Mouse (Mus musculus) intestine, embryonic 15.5 days (tissue): ENCODE measurements around the gene Zdhhc6. TPM values are rescaled to one million over a fixed set of nuclear protein-coding genes. Genes with fewer than 3 reads are reported as not detected.

Experiments
- ATAC-seq: fragments of 200-750 bp; cut with Nextera tagmentation; 2 replicates; pipeline ENCODE4 v1.8.0; 2017; ENCODE audit warnings: moderate TSS enrichment, moderate library complexity
- H3K27ac ChIP-seq: fragments of 300-500 bp; sonication (generic); 2 replicates; pipeline ENCODE4 v1.5.1; 2015; ENCODE audit warnings: mild to moderate bottlenecking, inconsistent platforms
- H3K27me3 ChIP-seq: fragments of 300-500 bp; sonication (generic); replicated peaks from 2 replicates; pipeline ENCODE4 v1.6.1; 2015; ENCODE audit warnings: inconsistent platforms
- H3K36me3 ChIP-seq: fragments of 300-500 bp; sonication (generic); 2 replicates; pipeline ENCODE4 v1.6.1; 2015; ENCODE audit warnings: inconsistent platforms
- H3K4me1 ChIP-seq: fragments of 300-500 bp; sonication (generic); replicated peaks from 2 replicates; pipeline ENCODE4 v1.6.1; 2015; ENCODE audit warnings: inconsistent platforms
- H3K4me2 ChIP-seq: fragments of 300-500 bp; sonication (generic); replicated peaks from 2 replicates; pipeline ENCODE4 v1.6.1; 2015; ENCODE audit warnings: mild to moderate bottlenecking, inconsistent platforms
- H3K4me3 ChIP-seq: fragments of 300-500 bp; sonication (generic); replicated peaks from 2 replicates; pipeline ENCODE4 v1.5.1; 2015; ENCODE audit warnings: inconsistent platforms
- H3K9ac ChIP-seq: fragments of 300-500 bp; sonication (generic); 2 replicates; pipeline ENCODE4 v1.6.1; 2015; ENCODE audit warnings: inconsistent platforms
- H3K9me3 ChIP-seq: fragments of 300-500 bp; sonication (generic); 2 replicates; pipeline ENCODE4 v1.6.1; 2016; ENCODE audit warnings: inconsistent platforms
- WGBS: fragments of 180-500 bp; shearing (Covaris S2); methylation state at CpG from one replicate; pipeline ENCODE4 v1.1.7; 2015; 5-methylcytosine and 5-hydroxymethylcytosine counted together
- polyA plus RNA-seq: library from polyadenylated mRNA; unstranded; fragments of >200 nt; fragmentation: Nextera tagmentation; extraction: Ambion mirVana; gene quantifications from 2 replicates; pipeline ENCODE4 v1.2.1, GENCODE M21; 2015

Gene Zdhhc6
- polyA plus RNA-seq, 1 experiment from 2014 or later, result 98.7 TPM

DNA sequence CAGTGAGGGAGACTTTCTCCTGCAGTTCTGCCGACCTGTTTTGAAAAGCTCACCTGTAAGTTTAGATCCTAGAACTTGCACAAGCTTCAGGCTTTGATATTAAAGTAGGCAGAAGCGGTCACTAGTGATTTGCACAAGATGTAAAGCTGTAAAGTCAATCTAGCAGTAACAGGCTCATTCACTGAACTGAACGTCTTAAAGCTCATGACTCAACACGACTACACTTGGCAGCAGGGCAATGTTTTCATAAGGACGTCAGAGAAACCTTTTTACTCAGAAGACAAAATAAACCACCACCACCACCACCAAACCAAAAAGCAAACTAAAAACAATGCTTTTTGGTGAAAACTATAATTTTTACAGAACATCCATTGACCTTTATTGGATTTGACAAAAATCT lies 17.9 kb downstream of the Zdhhc6 start:
- Histone ChIP-seq H3K9ac (no peak overlapping the region), H3K4me2 (no peak overlapping the region), H3K9me3 (no peaks in the 10 kb centered on the region), H3K27me3 (no peaks in the 10 kb centered on the region), H3K27ac (no peak overlapping the region), H3K4me3 (no peak overlapping the region), H3K36me3 (peaks cover 15% of the 10 kb centered on the region), H3K4me1 (no peaks in the 10 kb centered on the region)
- WGBS, result 80% methylated on average over 5 of the region's 5 CpGs
- no peak for ATAC-seq

- Histone ChIP-seq H3K36me3 (peaks cover 15% of the 10 kb centered on the region), H3K4me2 (no peak overlapping the region), H3K9ac (no peak overlapping the region), H3K27ac (no peak overlapping the region), H3K27me3 (no peaks in the 10 kb centered on the region), H3K4me3 (no peak overlapping the region), H3K4me1 (no peaks in the 10 kb centered on the region), H3K9me3 (no peaks in the 10 kb centered on the region)
- WGBS, result 85% methylated on average over 2 of the region's 2 CpGs
- no peak for ATAC-seq
Measured at GRCm38 (mm10) chr19:55297489-55297888, 18.3 kb downstream of the Zdhhc6 start.

DNA sequence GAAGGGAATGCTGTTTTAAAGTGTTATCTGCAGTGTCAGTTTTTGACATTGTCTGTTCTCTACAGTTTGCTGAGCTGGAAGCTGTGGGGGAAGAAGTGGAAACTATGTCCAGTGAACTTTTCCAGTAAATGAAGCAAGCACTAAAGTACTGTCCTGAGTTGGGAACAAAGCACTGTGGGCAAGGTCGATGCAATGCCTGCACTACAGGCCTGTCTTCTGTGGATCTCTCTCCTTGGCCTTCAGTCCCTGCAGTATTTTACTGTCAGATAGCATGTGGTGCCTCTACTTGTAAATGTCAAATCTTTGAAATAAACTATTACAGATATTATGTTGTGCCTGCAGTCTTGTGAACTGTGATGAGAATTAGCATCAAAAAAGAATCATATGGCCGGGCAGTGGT lies 19.5 kb downstream of the Zdhhc6 start:
- Histone ChIP-seq H3K9me3 (no peaks in the 10 kb centered on the region), H3K9ac (no peak overlapping the region), H3K36me3 (peaks cover 12% of the 10 kb centered on the region), H3K27me3 (no peaks in the 10 kb centered on the region), H3K4me3 (no peak overlapping the region), H3K27ac (no peak overlapping the region), H3K4me2 (no peak overlapping the region), H3K4me1 (no peaks in the 10 kb centered on the region)
- no peak for ATAC-seq
- WGBS, result 92% methylated on average over 2 of the region's 2 CpGs

DNA sequence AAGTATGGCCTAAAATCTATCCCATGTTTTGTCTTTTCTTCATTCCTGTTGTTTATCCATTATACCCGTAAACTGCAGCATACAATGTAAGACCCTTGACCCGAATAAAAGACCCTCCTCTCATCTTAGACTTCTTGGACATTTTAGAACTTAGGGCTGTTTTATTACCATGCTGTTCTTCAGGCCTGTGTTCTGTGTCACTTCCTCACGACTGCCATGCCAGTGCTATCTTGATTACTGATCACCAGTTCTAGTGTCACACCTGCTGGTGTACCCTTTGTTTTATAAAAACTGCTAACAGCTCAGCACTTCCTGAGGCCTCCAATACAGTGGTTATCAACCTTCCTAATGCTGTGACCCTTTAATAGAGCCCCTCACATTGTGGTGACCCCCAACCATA lies 20.3 kb downstream of the Zdhhc6 start:
- peaks cover 7% of the 10 kb centered on the region; the same call in 1 of the 2 replicates for H3K36me3 ChIP-seq
- no peaks in the 10 kb centered on the region for H3K4me1 ChIP-seq
- no peak overlapping the region for H3K4me2 ChIP-seq
- H3K9me3 ChIP-seq, result no peaks in the 10 kb centered on the region
- 82% methylated on average over 3 of the region's 3 CpGs for WGBS
- H3K9ac ChIP-seq, result no peak overlapping the region
- H3K4me3 ChIP-seq, result no peak overlapping the region
- no peaks in the 10 kb centered on the region for H3K27me3 ChIP-seq
- ATAC-seq, result no peak
- no peak overlapping the region for H3K27ac ChIP-seq

DNA sequence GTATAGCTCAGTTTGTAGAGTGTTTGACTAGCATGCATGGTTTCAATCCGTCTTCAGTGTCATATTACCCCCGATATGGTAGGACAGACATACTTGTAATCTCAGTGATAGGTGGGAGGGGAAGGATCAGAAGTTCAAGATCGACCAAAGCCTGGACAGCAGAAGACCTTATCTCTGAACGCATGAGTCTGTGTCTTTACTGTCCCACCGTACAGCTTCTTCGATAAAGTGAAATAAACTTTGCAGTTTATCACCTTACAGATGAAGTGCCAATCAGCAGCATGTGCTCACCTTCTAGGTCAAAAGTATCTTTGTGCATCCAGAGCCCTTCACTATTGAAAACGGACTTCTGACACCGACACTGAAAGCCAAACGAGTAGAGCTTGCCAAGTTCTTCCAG lies 20.8 kb downstream of the Zdhhc6 start:
- peaks cover 7% of the 10 kb centered on the region; the same call in 1 of the 2 replicates for H3K36me3 ChIP-seq
- H3K4me2 ChIP-seq, result no peak overlapping the region
- H3K27me3 ChIP-seq, result no peaks in the 10 kb centered on the region
- H3K9ac ChIP-seq, result no peak overlapping the region
- no peak overlapping the region for H3K27ac ChIP-seq
- H3K4me3 ChIP-seq, result no peak overlapping the region
- no peaks in the 10 kb centered on the region for H3K4me1 ChIP-seq
- 87% methylated on average over 9 of the region's 9 CpGs for WGBS
- H3K9me3 ChIP-seq, result no peaks in the 10 kb centered on the region
- no peak for ATAC-seq

DNA sequence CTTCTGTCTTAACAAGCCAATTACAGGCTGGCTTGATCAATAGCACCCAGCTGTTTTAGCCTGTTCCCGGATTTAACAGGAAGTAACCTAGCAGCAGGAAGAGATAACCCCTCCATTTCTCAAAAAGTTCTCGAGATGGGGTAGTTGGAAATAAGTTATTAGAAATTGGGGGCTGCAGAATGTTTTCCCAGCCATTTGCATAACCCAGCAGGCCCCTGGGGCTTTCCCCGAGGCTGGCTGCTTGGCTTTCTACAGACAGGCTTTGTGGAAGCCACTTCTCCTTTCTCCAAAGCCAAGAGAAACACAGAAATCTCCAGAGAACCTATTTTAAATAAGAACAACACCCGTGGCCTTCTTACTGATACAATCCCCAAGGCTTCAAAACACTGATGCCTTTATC lies 22.7 kb downstream of the Zdhhc6 start:
- Histone ChIP-seq H3K4me3 (no peak overlapping the region), H3K36me3 (peaks cover 15% of the 10 kb centered on the region), H3K27ac (no peak overlapping the region), H3K4me2 (no peak overlapping the region), H3K9ac (no peak overlapping the region), H3K4me1 (no peaks in the 10 kb centered on the region), H3K9me3 (no peaks in the 10 kb centered on the region), H3K27me3 (no peaks in the 10 kb centered on the region)
- 42% methylated on average over 4 of the region's 4 CpGs for WGBS
- ATAC-seq, result no peak

GRCm38 (mm10) chr19:55292210-55292850 lies 23.5 kb downstream of the Zdhhc6 start:
- no peak overlapping the region for H3K4me3 ChIP-seq
- H3K9me3 ChIP-seq, result no peaks in the 10 kb centered on the region
- H3K36me3 ChIP-seq, result peaks cover 12% of the 10 kb centered on the region
- no peaks in the 10 kb centered on the region for H3K4me1 ChIP-seq
- no peak overlapping the region for H3K9ac ChIP-seq
- no peak for ATAC-seq
- H3K27me3 ChIP-seq, result no peaks in the 10 kb centered on the region
- no peak overlapping the region for H3K27ac ChIP-seq
- 88% methylated on average over 2 of the region's 2 CpGs for WGBS
- H3K4me2 ChIP-seq, result no peak overlapping the region

DNA sequence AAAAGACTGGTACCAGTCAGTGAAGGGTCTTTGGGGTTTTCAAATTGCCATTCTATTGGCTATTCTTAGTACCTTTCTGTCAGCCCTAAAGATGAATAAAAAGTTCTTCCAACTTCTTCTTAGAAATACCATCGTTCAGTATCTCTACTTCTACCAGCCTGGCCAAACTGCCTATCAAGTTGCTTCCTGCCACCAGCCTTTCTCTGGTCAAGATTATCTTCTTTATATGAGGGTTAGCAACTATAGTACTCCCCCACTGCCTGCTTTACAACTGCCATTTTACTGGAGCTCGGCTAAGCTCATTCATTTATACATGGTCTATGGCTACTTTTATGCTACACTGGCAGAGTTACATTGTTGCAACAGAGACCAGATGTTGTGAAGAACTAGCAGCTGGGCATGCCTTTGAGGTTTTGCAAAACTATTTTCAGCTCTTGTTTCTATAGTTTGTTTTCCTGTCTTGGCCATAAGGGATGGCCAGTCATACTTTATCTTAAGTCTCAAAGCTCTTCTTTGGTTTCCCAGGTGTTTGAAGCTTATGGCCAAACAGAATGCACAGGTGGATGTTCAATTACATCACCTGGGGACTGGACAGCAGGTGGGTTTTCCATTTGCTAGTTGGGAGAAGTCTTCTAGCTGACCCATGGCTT lies 25.1 kb downstream of the Zdhhc6 start:
- WGBS, result 85% methylated on average over 2 of the region's 2 CpGs
- Histone ChIP-seq H3K27me3 (no peaks in the 10 kb centered on the region), H3K4me2 (no peak overlapping the region), H3K9ac (no peak overlapping the region), H3K9me3 (no peaks in the 10 kb centered on the region), H3K36me3 (peaks cover 15% of the 10 kb centered on the region), H3K27ac (no peak overlapping the region), H3K4me1 (no peaks in the 10 kb centered on the region), H3K4me3 (no peak overlapping the region)
- ATAC-seq, result no peak

GRCm38 (mm10) chr19:55288974-55289373 lies 26.9 kb downstream of the Zdhhc6 start:
- no peak overlapping the region for H3K4me3 ChIP-seq
- peaks cover 18% of the 10 kb centered on the region for H3K36me3 ChIP-seq

GRCm38 (mm10) chr19:55286034-55286433 lies 29.8 kb downstream of the Zdhhc6 start:
- no peaks in the 10 kb centered on the region for H3K27me3 ChIP-seq
- no peak for ATAC-seq
- H3K4me2 ChIP-seq, result no peak overlapping the region
- H3K4me1 ChIP-seq, result no peaks in the 10 kb centered on the region
- H3K9ac ChIP-seq, result no peak overlapping the region
- 90% methylated on average over 4 of the region's 4 CpGs for WGBS
- H3K27ac ChIP-seq, result no peak overlapping the region
- no peak overlapping the region for H3K4me3 ChIP-seq
- H3K9me3 ChIP-seq, result no peaks in the 10 kb centered on the region
- H3K36me3 ChIP-seq, result peaks cover 18% of the 10 kb centered on the region

More at GRCm38 (mm10) chr19:55288974-55289373, 26.9 kb downstream of the Zdhhc6 start:
- Histone ChIP-seq H3K9me3 (no peaks in the 10 kb centered on the region), H3K27me3 (no peaks in the 10 kb centered on the region), H3K4me1 (no peaks in the 10 kb centered on the region), H3K9ac (no peak overlapping the region), H3K27ac (no peak overlapping the region), H3K4me2 (no peak overlapping the region)
- ATAC-seq, result no peak

GRCm38 (mm10) chr19:55284093-55284492 lies 31.7 kb downstream of the Zdhhc6 start:
- Histone ChIP-seq H3K4me1 (no peaks in the 10 kb centered on the region), H3K27me3 (no peaks in the 10 kb centered on the region), H3K9ac (no peak overlapping the region), H3K36me3 (peaks cover 18% of the 10 kb centered on the region), H3K27ac (no peak overlapping the region), H3K4me3 (no peak overlapping the region), H3K4me2 (no peak overlapping the region), H3K9me3 (no peaks in the 10 kb centered on the region)
- 89% methylated on average over 4 of the region's 4 CpGs for WGBS
- no peak; the same call in 1 of the 2 replicates for ATAC-seq

GRCm38 (mm10) chr19:55276770-55277169 lies 39.1 kb downstream of the Zdhhc6 start:
- Histone ChIP-seq H3K4me2 (no peak overlapping the region), H3K36me3 (peaks cover 5% of the 10 kb centered on the region; the same call in 1 of the 2 replicates)

DNA sequence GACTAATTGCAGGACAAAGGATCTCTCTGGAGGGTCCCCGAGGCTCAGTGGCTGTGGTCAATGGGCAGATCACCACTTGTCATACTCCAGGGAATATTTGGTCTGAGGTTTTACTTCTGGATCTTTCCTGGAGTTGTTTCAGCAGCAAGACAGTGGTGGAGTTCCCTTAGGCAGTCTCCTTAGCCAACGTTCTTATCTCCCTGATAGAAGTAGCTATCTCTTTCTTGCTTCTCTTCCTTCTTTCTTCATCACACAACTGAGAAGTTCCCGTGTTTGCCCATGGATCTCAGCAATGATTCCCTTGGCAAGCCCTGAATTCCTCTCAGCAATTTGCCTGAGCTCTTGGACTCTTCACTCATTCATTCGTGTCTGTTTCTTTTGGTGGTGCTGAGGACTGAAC lies 39.7 kb downstream of the Zdhhc6 start:
- Histone ChIP-seq H3K27me3 (no peaks in the 10 kb centered on the region), H3K4me3 (no peak overlapping the region), H3K36me3 (peaks cover 5% of the 10 kb centered on the region; the same call in 1 of the 2 replicates), H3K9ac (no peak overlapping the region), H3K27ac (no peak overlapping the region), H3K4me1 (no peaks in the 10 kb centered on the region), H3K9me3 (no peaks in the 10 kb centered on the region), H3K4me2 (no peak overlapping the region)
- WGBS, result 82% methylated on average over 4 of the region's 4 CpGs
- ATAC-seq, result no peak

More at GRCm38 (mm10) chr19:55276770-55277169, 39.1 kb downstream of the Zdhhc6 start:
- Histone ChIP-seq H3K9me3 (no peaks in the 10 kb centered on the region), H3K27me3 (no peaks in the 10 kb centered on the region), H3K4me1 (no peaks in the 10 kb centered on the region), H3K9ac (no peak overlapping the region), H3K4me3 (no peak overlapping the region), H3K27ac (no peak overlapping the region)
- WGBS, result 81% methylated on average over 3 of the region's 3 CpGs
- ATAC-seq, result no peak
